Mouse (Mus musculus): ENCODE data around the gene Rnf111.
"Not testable (repeated sequence)": the region's sequence is repeated elsewhere in the genome, so short reads cannot be mapped to it uniquely, and the experiment has no call there.

The Rnf111 gene

DNA sequence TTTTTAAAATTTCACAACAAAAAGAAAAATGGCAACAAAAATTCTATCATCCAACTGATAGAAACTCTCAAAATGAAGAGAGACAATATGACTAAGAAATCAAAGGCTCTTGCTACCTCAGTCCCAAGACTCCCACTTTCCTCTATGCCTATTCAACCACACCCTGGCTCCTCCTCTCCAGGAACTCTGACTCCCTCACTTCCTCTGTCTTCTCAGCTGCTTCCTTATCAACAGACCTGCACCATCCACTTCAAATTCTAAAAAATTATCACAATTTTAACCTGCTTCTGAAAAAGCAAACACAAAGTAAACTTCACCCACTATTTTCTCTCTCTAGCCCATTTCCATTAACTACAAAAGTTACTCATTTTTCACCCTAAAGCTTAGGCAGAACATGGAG lies 6.5 kb downstream of the Rnf111 start:
- in situ Hi-C loops (cut with MboI, MseI), result no loop called here

DNA sequence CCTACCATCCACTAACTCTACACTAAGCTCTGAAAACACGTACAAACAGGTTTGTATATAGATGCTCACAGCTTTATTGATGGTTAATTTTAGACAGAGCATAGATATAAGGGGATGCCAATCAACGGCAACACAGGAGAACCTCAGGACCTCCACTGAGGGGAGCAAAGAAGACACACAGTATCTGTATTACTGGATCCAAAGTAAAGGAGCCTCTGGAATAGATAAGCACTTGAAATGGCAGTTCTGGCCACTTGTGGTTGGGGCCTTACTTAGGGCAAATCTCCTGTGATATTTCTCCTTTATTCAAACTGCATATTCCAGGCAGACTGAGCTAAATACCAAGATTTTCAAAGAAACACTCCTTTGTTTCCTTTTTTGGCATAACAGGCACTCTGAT lies 10.5 kb downstream of the Rnf111 start:
- in situ Hi-C loops (cut with MboI, MseI), result no loop called here

DNA sequence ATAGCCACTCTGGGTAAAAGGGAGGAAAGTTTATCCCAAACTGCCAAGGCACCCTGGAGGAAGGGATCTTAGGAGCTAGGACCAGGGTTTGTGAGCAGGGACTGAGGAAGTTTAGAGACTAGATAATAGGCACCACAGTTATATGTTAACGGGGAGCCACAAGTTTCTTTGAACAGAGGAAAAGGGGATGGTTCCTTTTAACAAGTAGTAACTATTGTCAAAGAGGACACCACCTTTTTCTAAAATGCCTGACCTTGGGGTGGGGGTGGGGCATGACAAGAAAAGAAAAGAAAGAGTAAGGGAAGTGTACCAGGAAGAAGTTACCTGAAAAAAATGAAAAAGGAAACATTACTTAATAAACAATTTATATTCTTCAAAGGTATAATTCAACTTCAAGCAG lies 12.3 kb downstream of the Rnf111 start:
- in situ Hi-C loops (cut with MboI, MseI), result no loop called here

DNA sequence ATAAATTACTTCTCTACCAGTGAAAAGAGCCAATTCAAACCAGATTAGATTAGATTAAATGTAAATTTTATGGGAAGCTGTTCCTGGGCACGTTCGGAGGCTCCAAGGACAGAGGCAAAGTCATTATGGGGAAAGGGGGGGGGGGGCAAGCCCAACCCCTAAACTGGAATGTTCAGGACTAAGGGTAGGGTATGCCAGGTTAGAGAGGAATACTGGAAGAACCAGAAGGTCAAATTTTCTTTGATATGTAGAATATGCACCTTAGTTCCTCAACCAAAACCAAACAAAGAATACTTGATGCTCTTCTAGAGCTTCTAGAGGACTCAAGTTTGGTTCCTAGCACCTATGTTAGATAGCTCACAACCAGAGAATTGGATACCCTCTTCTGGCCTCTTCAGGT lies 16.1 kb downstream of the Rnf111 start:
- in situ Hi-C loops (cut with MboI, MseI), result no loop called here

DNA sequence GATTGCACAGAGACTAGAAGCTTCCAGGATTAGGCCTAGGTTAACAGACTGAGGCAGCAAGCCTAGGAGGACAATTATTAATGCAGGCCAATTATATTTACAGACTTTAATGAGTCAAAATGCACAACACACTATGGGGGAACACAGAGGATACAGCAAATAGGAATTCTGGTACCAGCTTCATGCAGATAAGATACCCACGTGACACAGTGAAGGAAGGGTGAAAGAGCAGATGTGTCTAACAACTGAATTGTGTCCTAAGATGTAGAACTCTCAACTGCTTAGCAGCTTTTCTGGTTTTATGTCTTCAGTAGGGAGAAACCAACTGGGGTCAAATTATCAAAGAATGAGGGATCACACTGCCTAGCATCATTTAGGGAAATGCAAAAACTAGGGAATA lies 17.7 kb downstream of the Rnf111 start:
- in situ Hi-C loops (cut with MboI, MseI), result no loop called here

DNA sequence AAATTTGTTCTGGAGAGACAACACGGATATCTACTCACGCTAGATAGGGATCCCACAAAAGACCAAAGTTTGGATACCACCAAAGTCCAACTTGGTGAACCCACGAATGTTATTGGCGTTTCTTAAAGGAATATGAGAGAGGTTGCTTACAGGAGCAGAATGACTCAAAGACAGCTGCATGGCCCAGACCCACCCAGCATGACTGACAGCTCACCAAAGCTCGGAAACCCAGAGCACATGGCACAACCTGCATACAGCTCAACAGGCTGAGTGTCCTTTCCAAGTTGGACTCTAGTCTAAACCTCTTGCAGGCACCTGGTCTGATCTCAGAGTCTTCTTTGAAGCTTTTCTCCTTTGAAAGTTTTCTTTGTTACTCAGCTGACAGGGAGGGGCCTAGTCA lies 20.0 kb downstream of the Rnf111 start:
- in situ Hi-C loops (cut with MboI, MseI), result no loop called here

DNA sequence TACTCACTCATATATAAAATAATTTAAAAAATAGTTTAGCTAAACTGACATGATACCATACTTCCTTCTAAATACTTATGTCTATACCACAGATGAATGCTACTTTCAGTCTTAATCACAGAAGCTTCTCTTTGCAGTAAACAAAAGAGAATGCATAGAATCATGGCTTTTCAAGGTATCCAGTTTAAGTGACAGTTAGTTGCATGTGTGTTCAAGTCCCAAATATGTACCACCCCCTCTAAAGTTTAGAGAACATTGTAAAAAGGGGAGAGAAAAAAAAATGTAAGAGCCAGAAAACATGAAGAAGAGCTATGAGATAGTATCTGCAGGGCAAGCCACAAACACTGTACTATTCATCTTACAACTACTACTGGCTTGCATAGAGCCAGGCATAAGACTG lies 21.7 kb downstream of the Rnf111 start:
- in situ Hi-C loops (cut with MboI, MseI), result no loop called here

DNA sequence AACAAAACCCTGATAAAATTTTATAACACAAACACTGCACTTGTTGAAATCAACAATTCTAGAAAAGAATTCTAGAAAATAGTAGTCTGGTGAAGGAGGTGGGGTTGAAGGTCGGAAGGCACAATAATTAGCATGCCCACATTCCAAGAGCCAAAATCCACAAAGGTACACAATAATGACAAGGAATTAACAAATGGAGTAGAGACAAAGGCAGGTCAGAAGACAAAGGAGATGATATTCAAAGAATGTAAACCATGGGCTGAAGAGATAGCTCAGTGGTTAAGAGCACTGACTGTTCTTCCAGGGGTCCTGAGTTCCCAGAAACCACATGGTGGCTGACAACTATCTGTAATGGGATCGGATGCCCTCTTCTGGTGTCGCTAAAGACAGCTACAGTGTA lies 26.3 kb downstream of the Rnf111 start:
- in situ Hi-C loops (cut with MboI, MseI), result no loop called here

DNA sequence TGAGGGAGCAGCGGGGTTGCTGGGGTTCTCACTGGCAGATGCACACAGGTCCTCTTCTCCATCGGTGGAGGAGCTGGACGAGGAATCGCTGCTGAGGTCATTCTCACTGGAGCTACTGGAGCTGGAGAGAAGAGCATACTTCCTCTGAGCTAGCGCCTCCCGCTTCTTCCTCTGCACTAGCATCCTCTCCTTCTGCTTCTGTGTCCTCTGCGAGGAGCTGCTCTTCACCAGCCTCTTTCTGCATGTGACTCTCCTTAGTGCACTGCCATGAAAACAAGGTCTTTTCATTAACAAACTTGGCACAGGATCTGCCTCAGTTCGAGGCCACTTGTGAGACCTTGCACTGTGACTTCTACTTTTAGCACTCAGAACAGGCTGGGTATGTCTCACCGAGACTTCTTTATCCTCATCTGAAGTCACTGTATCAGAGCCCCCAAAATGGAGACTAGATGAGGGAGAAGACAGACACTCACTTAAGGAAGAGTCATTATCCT lies 27.7 kb downstream of the Rnf111 start:
- in situ Hi-C loops (cut with MboI, MseI), result no loop called here

DNA sequence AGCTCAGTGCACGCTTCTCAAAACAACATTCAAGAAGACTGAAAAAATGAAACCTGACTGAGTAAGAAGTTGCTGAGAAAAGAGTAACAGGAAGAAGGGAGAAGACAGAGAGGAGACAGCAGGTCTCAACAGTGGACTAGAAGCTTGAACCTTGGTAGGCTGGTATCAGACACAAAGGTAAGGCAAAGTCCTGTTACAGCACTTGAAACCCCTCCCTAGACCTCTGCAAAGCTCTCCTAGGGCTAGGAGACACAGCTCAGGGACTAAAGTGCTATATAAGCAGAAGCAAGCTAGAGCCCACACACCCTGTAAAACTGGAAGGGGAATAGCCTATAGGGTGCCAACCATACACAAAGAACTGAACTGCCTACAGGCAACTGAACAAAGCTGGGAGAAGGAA lies 30.1 kb downstream of the Rnf111 start:
- in situ Hi-C loops (cut with MboI, MseI), result no loop called here

DNA sequence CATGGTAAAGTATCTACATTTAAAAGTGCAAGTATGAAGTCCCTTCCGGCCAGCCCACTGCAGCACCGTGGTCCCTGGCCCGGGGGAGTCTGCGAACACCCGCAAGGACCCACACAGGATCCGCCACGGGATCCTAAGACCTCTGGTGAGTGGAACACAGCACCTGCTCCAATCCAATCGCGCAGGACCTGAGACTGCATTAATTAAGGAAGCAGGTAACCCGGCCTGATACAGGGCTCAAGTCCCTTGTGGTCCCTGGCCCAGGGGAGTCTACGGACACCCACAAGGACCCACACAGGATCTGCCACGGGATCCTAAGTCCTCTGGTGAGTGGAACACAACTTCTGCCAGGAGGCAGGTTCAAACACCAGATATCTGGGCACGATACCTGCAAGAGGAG lies 40.4 kb downstream of the Rnf111 start:
- in situ Hi-C loops (cut with MboI, MseI), result not testable (repeated sequence)

DNA sequence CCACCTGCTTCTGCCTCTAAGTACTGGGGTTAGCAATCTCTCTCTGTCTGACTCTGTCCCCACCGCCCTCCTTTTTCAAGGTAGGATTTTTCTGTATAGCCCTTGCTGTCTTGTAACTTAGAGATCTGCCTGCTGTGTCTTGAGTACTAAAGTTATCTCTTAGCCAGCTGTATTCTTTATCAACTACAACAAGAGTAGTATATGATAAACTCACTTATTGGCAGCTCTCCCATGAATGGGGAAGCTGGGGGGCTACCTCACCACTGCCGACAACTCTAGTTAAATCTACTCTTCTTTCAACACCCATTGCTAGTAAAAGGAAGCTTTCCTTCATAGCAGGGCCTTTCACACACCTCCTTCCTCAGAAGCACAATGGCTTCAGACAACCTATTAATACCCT lies 51.2 kb downstream of the Rnf111 start:
- in situ Hi-C loops (cut with MboI, MseI), result loop anchor here (10.0 kb wide), 1 partner anchor 968 kb away; no protein-coding TSS in a partner anchor

DNA sequence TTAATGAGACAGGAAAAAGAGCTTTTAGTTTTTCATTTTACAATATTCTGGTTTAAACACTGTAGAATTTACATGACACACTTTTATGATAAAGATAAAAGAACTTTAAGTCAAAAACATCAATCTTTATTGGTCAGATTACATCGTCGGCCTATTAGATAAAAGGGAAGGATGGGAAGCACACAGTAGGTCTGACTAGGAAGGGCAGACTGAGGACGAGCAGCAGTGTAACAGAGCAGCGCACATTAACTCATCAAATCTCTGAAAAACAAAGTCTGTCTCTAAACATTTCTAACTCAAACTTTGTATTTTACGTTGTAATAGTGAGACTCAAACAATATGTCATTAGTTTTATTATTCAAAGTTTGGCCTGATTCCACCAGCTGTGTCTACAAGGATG lies 54.5 kb downstream of the Rnf111 start:
- in situ Hi-C loops (cut with MboI, MseI), result no loop called here

DNA sequence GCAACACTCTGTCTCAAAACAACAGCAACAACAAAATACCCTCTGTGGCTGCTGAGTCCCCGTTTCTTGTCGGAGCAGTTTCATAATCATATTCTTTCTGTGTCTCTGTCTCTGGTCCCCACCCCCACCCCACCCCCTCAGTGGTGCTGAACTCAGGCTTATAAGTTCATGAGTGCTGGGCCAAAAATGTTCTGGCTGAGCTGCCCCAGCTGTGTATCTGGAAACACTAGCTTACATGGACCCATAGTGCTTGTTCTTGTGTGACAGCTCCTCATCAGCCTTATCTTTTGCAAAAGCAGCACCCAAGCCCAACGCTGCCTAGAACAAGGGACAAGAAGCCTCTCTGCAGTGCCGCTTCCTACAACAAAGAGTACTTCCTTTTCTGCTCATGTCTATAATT lies 63.6 kb downstream of the Rnf111 start:
- in situ Hi-C loops (cut with MboI, MseI), result no loop called here

DNA sequence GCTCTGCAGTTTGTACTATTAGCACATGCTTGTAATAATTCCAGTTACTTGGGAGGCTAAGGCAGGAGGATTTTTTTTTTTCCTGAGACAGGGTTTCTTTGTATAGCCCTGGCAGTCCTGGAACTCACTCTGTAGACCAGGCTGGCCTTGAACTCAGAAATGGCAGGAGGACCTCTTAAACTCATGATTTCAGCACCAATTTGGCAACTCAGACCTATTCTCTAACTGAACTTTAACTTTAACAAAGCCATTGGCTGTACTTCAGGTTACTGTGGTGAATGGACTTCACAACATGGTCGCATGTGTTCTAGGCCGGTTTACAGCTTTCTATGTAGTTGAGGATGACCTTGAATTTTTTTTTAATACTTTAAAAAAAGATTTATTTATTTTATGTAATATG lies 80.9 kb downstream of the Rnf111 start:
- in situ Hi-C loops (cut with MboI, MseI), result no loop called here

DNA sequence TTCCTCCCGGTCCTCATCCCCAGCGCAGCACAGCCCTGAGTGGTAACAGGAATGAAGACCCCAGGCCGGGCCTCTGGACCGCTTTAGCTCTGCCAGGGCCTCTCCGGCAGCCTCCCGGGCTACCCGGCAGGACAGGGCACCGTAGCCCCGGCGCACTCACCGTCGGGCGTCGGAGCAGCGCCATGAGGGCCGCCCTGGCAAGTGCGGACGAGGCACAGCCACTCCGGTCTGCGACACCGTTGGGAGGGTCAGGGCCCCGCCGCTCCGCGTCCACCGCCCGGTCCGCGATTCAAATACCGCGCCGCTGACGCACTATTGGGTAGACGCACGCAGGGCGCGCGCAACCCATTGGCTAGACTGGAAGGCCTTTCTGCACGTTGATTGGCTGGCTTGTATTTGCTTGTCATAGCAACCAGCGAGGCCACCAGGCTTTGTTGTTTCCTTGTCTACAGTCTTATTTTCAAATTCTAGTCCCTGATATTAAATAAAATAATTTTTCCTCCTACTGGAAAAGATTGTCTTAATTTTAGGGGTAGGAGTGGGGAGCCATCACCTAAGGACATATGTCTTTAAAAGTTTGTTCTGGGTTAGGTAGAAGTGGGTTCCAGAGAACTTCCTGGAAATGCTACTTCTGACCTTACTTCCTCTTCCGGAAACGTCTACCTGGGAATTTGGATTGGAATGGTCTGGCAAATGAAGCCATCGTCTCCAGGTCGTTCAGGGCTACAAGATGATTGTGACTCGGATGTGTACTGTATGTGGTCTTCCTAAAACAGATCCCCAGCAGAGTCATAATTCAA lies 82.1 kb downstream of the Rnf111 start, which contains the start of gene Ccnb2:
Ccnb2 (minus strand) TSS at position 291 of the 800 bp plus-strand sequence.
- in situ Hi-C loops (cut with MboI, MseI), result no loop called here

DNA sequence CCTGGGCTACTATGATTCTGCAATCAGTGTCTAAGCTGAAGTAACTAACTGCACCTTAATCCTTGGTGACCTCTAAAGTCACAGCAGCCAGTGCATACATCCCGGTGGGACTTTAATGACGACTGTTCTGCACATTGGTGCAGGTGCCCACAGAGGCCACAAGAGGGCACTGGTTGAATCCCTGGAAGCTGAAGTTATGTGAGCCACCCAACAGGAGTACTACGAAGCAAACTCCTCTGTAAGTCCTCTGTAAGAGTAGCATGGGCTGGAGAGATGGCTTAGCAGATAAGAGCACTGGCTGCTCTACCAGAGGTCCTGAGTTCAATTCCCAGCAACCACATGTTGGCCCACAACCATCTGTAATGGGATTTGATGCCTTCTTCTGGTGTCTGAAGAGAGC lies 87.1 kb downstream of the Rnf111 start:
- in situ Hi-C loops (cut with MboI, MseI), result no loop called here

DNA sequence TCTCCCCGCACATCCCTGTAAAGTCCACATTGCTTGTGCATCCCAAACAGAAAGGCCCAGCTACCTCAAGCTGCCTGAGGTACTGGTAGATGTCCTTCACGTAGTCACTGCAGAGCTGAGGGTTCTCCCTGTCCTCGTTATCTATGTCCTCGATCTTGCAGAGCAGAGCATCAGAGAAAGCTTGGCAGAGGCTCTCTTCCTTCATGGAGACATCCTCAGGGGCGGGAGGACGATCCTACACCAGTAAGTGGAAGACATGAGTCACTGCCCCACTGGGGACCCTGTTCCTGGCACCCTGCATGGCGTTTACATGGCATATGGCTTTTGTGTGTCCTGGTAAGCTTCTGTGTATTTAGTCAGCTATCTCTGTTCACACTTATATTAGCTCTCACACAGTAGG lies 90.5 kb downstream of the Rnf111 start:
- in situ Hi-C loops (cut with MboI, MseI), result no loop called here

DNA sequence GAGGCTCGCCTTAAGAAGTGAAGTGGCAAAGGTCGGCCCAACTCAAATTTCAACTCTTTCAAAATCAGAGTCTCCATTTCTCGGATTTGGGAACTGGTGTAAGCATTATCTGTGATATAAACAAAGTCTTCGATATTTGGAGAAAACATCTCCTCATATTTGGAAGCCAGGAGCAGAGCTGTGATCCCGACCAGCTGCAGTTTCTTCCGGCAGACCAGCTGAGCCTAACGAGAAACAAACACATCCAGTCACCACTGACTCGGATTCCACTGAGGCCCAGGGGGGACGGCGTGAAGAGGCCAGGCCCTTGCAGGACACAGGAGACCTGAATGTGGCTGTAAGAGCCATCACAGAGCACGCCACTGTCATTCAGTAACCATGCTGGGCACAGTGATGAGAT lies 92.9 kb downstream of the Rnf111 start:
- in situ Hi-C loops (cut with MboI, MseI), result no loop called here

DNA sequence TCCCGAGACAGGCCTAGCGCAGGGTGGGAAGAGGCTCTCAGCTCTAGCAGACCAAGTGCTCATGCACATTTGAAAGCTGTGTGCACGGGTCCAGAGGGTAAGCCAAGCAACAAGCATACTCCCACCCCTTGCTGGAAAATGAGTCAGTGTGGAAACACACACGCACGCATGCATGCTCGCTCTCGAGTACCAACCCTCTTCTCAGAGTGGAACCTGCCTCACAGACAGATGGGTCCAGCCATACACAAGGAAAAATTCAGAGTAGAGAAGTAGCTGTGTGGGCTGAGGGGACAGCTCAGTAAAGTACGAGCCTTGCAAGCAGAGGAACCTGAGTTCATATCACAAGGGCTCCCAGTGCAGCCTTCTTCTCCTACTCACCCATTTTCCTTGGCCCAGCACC lies 93.8 kb downstream of the Rnf111 start:
- in situ Hi-C loops (cut with MboI, MseI), result no loop called here

DNA sequence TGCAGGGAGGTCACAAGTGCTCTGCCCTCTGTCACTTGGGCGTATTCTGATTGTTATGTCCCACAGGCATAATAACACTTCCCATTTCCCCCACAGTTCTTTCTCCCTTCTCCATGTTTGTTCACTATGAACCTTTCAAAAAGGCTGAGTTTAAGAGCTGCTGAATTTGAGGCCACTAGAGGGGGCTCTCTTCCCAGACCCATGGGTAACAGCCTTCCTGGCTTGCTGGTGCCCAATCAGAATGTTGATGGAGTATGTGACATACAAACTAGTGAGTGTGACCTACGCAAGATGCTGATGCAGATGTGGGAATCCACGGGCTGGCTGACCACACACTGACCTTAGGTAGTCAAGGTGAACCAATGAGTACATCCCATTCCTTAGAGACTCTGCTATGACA lies 94.7 kb downstream of the Rnf111 start:
- in situ Hi-C loops (cut with MboI, MseI), result no loop called here

DNA sequence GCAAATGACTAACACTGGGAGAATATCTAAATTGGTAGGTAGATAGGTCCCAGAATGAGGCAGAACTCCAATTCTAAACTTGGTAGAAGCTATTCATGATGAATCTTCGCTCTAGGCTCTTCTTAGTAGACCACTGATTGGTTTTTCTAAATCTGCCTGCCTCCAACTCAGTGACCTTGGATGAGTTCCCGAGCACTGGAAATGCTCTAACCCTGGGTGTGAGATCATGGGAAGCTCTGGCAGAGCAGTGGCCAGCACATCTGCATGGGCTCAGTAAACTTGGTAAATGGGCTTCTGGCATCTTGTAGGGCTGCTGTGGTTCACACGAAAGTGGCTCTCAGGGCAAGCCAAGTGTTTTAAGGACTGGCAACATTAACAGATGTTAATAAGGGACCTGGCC lies 96.9 kb downstream of the Rnf111 start:
- in situ Hi-C loops (cut with MboI, MseI), result no loop called here

DNA sequence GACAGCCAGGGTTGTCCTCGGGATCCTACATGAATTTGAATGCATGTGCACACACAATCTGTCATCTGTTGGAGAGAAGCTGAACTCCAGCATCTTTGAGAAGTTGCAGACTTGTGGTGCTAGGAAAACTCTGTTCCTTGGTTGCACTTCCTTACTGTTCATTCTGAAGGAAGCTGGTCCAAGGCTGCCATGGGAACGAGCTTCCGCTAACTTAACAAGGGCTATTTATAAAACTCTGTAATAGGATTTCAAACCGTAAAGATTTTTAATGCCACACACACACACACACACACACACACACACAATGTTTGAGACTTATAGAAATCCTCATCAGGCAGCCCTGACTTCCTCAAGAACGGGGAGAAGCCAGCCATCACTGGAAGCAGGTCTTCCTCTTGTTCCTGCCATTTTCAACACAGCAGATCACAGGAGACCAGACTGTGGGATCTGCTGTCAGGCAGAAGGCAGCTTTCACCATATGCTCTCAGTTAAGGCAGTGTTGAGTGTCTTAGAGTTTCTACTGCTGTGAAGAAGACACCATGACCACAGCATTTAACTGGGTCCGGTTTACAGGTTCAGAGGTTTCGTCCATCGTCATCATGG lies 101.5 kb downstream of the Rnf111 start:
- in situ Hi-C loops (cut with MboI, MseI), result no loop called here
